Mouse (Mus musculus): ENCODE data around the gene Itgb6. TPM values are rescaled to one million over a fixed set of nuclear protein-coding genes. Genes with fewer than 3 reads are reported as not detected.

Itgb6 gene
- polyA plus RNA-seq, 1 experiment from 2014 or later = 0.10 TPM

DNA sequence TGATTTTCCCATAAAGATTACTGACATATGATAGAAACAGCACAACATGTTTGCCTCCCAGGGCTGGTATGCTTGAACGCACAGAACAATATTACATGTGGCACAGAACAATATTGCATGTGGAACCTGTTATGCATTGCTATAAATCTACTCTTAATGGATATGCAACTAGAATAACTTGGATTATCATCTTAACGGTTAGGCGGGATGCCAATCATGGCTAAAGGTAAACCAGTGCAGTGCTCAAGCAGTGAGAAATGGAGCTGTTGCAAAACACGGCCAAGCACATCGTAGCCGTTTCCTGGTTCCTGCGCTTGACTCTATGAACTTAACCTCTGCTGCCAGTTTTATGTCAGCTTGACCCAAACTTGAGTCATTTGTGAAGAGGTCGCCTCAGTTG lies 171.9 kb downstream of the Itgb6 start:
- Histone ChIP-seq H3K4me1 (peaks cover 13% of the 10 kb centered on the region), H3K36me3 (no peaks in the 10 kb centered on the region), H3K9me3 (no peaks in the 10 kb centered on the region), H3K27me3 (peaks cover 32% of the 10 kb centered on the region), H3K4me2 (replicated peaks) (no peak overlapping the region), H3K9ac (replicated peaks) (no peak overlapping the region), H3K4me3 (no peak overlapping the region), H3K27ac (replicated peaks) (no peak overlapping the region)
- 95% methylated on average over 8 of the region's 8 CpGs for WGBS
- no peak for ATAC-seq (ENCODE audit: low FRiP score, low read depth)

DNA sequence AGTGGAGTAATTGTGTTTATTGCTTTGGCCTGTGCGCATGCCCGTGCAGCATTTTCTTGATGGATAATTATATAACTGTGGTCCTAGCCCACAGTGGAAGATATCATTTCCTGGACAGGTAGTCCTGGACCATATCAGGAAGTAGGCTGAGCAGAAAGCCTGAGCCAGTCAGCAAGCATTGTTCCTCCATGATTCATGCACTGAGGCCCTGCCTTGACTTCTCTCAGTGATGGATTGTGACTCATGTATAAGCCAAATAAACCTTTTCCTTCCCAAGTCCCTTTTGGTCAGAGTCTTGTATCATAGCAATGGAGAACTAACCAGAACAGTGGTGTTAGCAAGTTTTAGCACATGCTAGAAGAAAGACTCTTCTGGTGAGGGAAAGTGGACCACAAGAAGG lies 172.6 kb downstream of the Itgb6 start:
- Histone ChIP-seq H3K4me2 (replicated peaks) (no peak overlapping the region), H3K36me3 (no peaks in the 10 kb centered on the region), H3K4me3 (no peak overlapping the region), H3K9ac (replicated peaks) (no peak overlapping the region), H3K9me3 (no peaks in the 10 kb centered on the region), H3K27me3 (peaks cover 32% of the 10 kb centered on the region), H3K27ac (replicated peaks) (no peak overlapping the region), H3K4me1 (peaks cover 13% of the 10 kb centered on the region)
- ATAC-seq (ENCODE audit: low FRiP score, low read depth) = no peak
- WGBS = 95% methylated on average over 2 of the region's 2 CpGs

Other genes starting within 250 kb of the Itgb6 start
- gene Pla2r1, start 169.3 kb downstream of the Itgb6 start, polyA plus RNA-seq (2016; fragmentation: Nextera tagmentation; extraction: Ambion mirVana) = 0.65 and 1.2 TPM in 2 replicates
- 35.2 and 40.8 TPM in 2 replicates for gene Rbms1, start 240.5 kb upstream of the Itgb6 start, polyA plus RNA-seq (2016; fragmentation: Nextera tagmentation; extraction: Ambion mirVana)

Data from midbrain, embryonic 12.5 days (tissue).